Mouse (Mus musculus) left cerebral cortex, adult 2 months (tissue): Measurements from ENCODE around the gene Ptpn22. TPM values are rescaled to one million over a fixed set of nuclear protein-coding genes. Genes with fewer than 3 reads are reported as not detected.
A peak's percentile ranks its signal among the peaks of the same experiment; 100 is the strongest.
"Not testable (repeated sequence)": the region's sequence is repeated elsewhere in the genome, so short reads cannot be mapped to it uniquely, and the experiment has no call there.

Experiments
- DNase-seq, 2 experiments: peaks; one replicate each; pipeline ENCODE4 v3.0.0; 2021 to 2022; ENCODE audit warnings: low spot score in 2 of 2, mixed read lengths in 1 of 2; ENCODE audit errors: extremely low spot score in 1 of 2
- H3K27ac ChIP-seq: fragments of 200-600 bp; 2 replicates; pipeline ENCODE4 v1.8.1; 2022
- H3K4me3 ChIP-seq: fragments of 200-600 bp; 2 replicates; pipeline ENCODE4 v1.8.1; 2022
- CTCF ChIP-seq: fragments of 200-600 bp; IDR thresholded peaks from 2 replicates; pipeline ENCODE4 v1.8.1; 2022; ENCODE audit warnings: antibody characterized with exemption, mild to moderate bottlenecking, moderate library complexity
- intact Hi-C: fragments of 180-260 bp; cut with DNase I; formaldehyde crosslinking; loops from one replicate; pipeline ENCODE4 v1.15.1; 2025
- long read RNA-seq, 2 experiments: library from polyadenylated mRNA; stranded (forward); transcript quantifications; one replicate each; pipeline ENCODE4 v2.0.0; 2021; ENCODE audit warnings: borderline mapping rate in 2 of 2
- total RNA-seq, 2 experiments: library from RNA; stranded (reverse); gene quantifications; 2 replicates each; pipeline ENCODE4 v1.2.3; 2021

Gene Ptpn22
- total RNA-seq, result 1 to 10 TPM; 1.2 to 1.8 TPM
- long read RNA-seq, experiment 1, result 0 reads
- long read RNA-seq, experiment 2, partial matches to known transcripts, result 0 of 1 reads
- long read RNA-seq, experiment 2, other reads (novel, unspliced or antisense), result 0 of 1 reads

DNA sequence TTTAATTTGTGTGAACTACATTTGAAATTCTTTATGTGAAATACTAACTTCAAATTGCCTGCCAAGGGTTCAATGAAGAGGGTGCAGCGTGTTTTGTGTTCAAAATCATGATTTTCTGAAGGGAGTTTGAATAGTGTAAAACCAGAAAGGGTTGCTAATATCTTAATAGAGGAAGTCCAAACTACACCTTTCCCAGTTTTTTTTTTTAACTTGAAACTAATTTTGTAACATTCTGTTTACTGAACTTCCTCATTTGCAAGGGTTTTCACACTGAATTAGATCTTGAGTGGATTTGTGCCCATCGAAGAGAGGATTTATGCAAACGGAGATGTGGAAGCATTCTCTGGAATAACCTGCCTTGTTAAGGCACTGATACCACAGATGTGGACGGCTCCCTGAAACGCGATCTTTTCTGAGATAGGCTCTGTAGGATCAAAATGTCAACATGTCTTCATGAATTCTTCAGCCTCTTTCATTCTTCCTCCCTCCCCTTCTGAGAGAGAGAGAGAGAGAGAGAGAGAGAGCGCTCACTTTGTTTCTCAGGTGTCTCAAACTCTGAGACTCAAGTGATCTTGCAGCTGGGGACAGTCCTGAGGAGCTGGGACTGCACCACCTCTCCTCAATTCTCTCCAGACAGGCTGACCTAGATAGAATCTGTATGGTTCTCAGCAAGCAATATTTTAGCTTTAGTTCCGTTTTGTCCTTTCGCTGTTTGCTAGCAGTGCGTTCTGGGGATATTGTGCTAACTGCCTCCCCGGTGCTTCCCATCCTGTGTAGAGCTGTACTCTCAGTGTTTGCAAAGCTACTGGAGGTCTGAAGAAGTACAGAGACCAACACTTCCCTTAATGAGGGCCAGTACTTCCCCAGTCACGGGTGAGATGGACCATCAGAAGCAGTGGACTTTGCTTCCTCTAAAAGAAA is at the start of gene Ptpn22:
TSS of gene Ptpn22 (plus strand) at position 915 of the 921 bp plus-strand sequence.
- no peak for DNase-seq
- Histone ChIP-seq H3K27ac (no peak within 1 kb of the TSS), H3K4me3 (no peak within 1 kb of the TSS)
- TF ChIP-seq CTCF, result no peak
- intact Hi-C loops, result no loop called here

DNA sequence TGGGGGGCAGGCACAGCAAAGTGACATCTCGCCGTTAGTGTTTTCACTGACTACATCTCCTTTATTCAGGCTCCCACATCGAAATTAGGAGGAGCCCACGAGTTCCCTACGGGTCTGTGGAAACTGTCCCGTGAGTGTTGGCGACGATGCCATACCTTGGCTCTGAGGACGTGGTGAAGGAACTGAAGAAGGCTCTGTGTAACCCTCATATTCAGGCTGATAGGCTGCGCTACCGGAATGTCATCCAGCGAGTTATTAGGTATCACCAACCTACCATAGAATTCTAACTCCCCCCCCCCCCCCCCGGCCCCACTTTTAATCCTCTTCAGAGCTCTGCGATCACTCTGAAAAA is 49.8 kb upstream of the Ptpn22 start:
- intact Hi-C loops, result loop anchor here (1.0 to 5.0 kb wide), 4 partner anchors 18 to 158 kb away; partner anchors contain the start of genes Hipk1, Phtf1 and Rsbn1
- peak overlapping the region; percentile 88 for H3K27ac ChIP-seq
- no peak for DNase-seq
- no peak for TF ChIP-seq CTCF
- H3K4me3 ChIP-seq, result peak overlapping the region; percentile 77

GRCm38 (mm10) chr3:103810967-103811366 is 48.6 kb upstream of the Ptpn22 start:
- no peak overlapping the region for H3K27ac ChIP-seq
- intact Hi-C loops, result no loop called here
- H3K4me3 ChIP-seq, result no peak overlapping the region
- DNase-seq, result no peak
- no peak for TF ChIP-seq CTCF

DNA sequence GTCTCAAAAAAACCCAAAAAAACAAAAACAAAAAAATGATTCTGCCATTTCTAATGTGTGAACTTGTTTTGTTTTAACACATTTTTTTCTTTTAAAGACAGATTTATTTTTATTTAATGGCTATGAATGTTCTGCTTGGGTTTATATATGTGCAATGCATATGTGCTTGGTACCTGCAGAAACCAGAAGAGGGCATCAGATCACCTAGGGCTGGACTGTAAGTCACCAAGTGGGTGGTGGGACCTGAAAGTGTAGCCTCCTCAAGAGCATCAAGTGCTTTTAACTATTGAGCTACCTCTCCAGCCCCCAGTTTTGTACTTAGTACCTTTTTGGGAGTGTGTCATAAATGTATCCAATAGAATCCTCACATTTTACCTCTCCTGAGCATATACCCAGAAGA is 32.0 kb upstream of the Ptpn22 start:
- Histone ChIP-seq H3K4me3 (no peak overlapping the region), H3K27ac (no peak overlapping the region)
- no peak for DNase-seq
- TF ChIP-seq CTCF, result peak; percentile 20
- intact Hi-C loops, result no loop called here

DNA sequence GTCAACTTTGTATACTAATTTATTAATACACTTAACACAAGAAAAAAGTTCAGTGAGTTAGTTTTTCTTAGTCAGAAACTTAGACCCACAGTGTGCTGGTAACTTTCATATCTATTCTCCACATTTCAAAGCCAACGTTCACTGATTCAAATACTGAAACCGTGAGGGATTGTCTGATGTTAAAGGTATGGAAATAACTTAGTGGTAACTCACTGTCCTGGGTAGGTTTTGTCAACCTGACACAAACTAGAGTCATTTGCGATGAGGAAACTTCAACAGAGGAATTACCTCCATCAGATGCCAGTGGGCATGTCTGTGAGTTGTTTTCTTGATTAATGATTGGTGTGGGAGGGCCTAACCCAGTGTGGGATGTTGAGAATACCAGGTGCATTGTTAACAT is 30.6 kb upstream of the Ptpn22 start:
- H3K4me3 ChIP-seq, result no peak overlapping the region
- no peak overlapping the region for H3K27ac ChIP-seq
- no peak for TF ChIP-seq CTCF
- no peak for DNase-seq
- intact Hi-C loops, result no loop called here

DNA sequence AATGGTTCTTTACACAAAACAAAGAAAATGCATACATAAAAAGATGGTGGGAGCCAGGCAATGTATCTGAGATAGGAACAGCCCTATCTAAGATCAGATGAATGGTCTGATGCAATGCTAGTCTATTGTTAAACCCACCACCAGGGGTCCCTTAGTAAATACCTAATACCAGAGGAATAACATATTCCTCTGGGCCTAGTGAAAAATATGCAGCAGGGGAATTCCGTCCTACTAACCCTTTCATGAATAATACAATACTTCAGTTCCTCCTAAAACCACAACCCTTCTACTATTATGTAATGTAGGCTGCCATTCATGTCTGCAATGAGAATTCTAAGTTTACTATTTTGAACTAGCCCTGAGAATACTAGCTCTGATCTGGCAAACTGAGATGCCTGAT is 28.9 kb upstream of the Ptpn22 start:
- H3K27ac ChIP-seq, H3K4me3 ChIP-seq, DNase-seq, intact Hi-C loops: not testable (repeated sequence)

DNA sequence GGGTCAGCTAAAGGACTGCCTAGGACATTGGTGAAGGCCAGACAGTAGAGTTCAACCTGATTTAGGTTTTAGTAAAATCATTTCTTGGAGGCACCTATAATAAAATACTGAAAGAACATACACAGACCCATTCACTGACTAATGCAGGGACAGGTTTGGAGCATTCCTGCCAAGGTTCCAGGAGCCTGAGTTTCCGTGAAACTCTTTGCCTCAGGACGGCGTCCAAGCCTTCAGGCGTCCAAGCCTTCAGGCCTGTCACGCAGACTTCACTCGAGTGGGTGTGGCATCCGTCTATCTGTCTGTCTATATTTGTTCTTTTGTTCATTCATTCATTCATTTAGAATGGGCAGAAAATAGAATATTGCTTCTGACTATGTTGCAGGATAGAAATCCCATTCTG is 28.4 kb upstream of the Ptpn22 start:
- DNase-seq, result no peak
- no peak overlapping the region for H3K4me3 ChIP-seq
- no peak overlapping the region for H3K27ac ChIP-seq
- intact Hi-C loops, result no loop called here
- TF ChIP-seq CTCF, result no peak

DNA sequence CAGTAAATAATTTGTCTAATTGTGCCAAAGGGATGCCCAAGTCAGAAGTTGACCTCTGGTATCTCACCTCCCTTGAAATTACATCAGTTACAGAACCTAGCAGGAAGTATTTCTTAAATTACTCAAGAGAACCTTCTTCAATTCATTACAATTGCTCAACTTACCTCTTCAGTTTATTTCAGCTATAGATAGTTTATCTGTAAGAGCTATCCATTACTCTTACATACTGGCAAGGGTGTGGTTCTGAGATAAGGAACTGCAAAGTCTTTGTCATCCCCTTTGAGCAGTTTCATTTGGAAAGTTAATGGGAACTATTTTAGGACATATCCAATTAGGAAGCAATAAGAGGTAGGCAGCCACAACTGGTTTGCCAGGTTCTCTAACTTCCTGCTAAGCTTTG is 27.2 kb upstream of the Ptpn22 start, which contains the start of gene Bcl2l15:
TSS of gene Bcl2l15 (plus strand) at position 176 of the 400 bp plus-strand sequence.
- intact Hi-C loops, result no loop called here
- DNase-seq, result no peak
- H3K4me3 ChIP-seq, result no peak within 1 kb of the TSS
- H3K27ac ChIP-seq, result no peak within 1 kb of the TSS
- TF ChIP-seq CTCF, result no peak

DNA sequence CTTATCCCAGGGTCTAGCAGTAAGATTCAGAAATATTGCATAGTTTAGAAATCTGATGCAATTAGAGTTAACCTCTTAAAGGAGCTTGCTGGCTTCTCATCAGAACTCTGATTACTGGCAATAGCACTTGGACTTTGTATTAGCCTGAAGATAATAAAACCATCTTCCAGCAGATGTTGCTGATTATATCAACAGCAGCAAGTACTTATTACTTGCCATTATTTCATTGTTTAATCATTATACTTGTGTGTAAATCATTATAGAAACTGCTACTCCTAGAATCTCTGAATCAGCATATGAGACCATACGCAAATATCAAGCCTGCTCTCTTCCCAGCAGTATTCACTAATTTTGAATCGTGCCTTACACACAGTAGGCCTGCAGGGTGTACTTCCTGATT is 25.6 kb upstream of the Ptpn22 start:
- DNase-seq, result no peak
- intact Hi-C loops, result no loop called here
- TF ChIP-seq CTCF, result no peak
- H3K27ac ChIP-seq, result no peak overlapping the region
- H3K4me3 ChIP-seq, result no peak overlapping the region

DNA sequence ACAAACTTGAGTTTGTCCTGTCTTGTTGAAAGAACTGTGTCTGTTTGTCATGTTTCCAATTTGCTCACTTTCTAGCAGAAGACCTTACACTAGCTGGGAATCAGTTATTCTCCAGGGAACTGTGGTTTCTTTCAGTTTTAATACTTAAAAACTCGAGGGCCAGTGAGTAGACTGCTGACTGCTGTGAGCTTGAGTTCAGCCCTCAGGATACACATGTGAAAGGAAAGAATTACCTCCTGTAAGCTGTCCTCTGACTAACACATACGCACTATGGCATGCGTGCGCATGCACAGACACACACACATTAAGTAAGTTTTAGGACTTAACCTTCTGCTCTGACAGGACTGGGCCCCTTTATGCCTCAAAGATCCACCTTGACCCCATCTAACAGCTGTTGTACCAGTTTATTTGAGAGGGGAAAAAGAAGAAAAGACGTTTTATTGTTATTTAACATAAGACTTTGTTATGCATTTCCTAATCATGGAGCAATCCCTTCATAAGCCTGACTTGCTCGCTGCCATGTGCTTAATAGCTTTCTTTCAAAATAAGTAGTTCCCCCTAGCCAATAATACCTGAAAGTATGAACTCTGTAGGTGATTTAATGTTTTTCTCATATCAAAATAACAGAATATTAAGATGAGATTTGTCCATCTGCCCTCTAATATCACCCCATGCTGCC is 24.2 kb upstream of the Ptpn22 start:
- H3K4me3 ChIP-seq, result no peak overlapping the region
- intact Hi-C loops, result no loop called here
- DNase-seq, result no peak
- no peak for TF ChIP-seq CTCF
- no peak overlapping the region for H3K27ac ChIP-seq

DNA sequence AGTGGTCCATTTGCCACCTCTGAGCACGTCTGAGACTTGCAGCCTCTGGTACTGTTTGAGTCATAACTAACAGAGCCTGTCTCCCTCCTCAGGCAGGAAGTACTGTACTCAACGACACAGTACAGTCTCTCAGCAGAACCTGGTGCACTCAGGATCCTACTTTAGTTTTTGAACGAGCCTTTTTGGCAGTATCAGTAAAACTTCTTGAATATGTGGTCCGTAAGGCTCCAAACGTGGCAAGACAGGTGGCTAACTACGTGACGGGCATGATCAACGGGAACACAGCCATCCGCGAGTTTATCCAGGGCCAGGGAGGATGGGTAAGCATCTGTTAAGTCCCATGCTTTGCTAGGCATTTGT is 23.7 kb upstream of the Ptpn22 start:
- no peak for DNase-seq
- TF ChIP-seq CTCF, result no peak

GRCm38 (mm10) chr3:103836453-103836852 is 23.1 kb upstream of the Ptpn22 start:
- no peak for DNase-seq
- intact Hi-C loops, result no loop called here
- H3K27ac ChIP-seq, result no peak overlapping the region
- no peak overlapping the region for H3K4me3 ChIP-seq
- no peak for TF ChIP-seq CTCF

More for the DNA sequence above, 23.7 kb upstream of the Ptpn22 start:
- no peak overlapping the region for H3K4me3 ChIP-seq
- no peak overlapping the region for H3K27ac ChIP-seq
- intact Hi-C loops, result no loop called here
